Mouse (Mus musculus): ENCODE measurements around the gene Cux2. TPM values are rescaled to one million over a fixed set of nuclear protein-coding genes. Genes with fewer than 3 reads are reported as not detected.

Cux2 gene
- polyA plus RNA-seq, 1 experiment from 2014 or later, result 11.3 TPM

DNA sequence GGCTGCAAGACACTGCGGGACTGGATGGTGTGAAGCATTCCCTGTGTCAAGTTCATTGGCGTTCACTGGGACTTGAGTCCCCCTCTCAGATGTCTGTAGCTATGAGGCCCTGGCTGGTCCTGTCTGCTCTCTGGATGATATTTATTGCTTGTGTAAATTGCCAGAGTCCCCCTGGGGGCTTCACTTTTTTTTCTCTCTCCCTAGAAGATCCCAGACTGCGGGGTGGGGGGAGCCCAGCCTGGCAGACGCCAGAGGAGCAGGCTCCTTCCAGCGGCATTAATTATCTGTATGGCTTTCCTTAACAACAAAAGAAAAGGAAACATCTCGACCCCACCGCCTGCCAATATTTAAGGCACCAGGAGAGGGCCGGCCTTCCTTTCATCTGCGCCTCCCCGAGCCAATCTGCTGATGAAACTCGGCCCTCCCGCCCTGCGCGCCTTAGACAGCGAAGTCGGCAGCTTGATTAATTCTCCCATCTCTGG lies 68.2 kb downstream of the Cux2 start:
- Histone ChIP-seq H3K4me2 (ENCODE audit: low read depth, low read length, severe bottlenecking) (peak overlapping the region; percentile 3; the same call in 1 of the 2 replicates), H3K9ac (ENCODE audit: low read length) (peak overlapping the region; percentile 10; the same call in 1 of the 2 replicates), H3K9me3 (ENCODE audit: control insufficient read depth, low read length) (no peaks in the 10 kb centered on the region), H3K27ac (ENCODE audit: low read depth, low read length) (peak overlapping the region; percentile 66), H3K27me3 (ENCODE audit: control insufficient read depth, insufficient read depth, low read length) (no peaks in the 10 kb centered on the region), H3K36me3 (ENCODE audit: control insufficient read depth, insufficient read depth, low read length) (no peaks in the 10 kb centered on the region), H3K4me3 (ENCODE audit: low read depth, low read length) (no peak overlapping the region), H3K4me1 (replicated peaks; ENCODE audit: control insufficient read depth, insufficient read depth, low read length) (peaks cover 9% of the 10 kb centered on the region)
- peak; percentile 46; the same call in 1 of the 2 replicates for ATAC-seq (replicated peaks; ENCODE audit: low FRiP score)
- DNase-seq (ENCODE audit: low spot score), result peak; percentile 68
- 33% methylated on average over 16 of the region's 16 CpGs for WGBS

DNA sequence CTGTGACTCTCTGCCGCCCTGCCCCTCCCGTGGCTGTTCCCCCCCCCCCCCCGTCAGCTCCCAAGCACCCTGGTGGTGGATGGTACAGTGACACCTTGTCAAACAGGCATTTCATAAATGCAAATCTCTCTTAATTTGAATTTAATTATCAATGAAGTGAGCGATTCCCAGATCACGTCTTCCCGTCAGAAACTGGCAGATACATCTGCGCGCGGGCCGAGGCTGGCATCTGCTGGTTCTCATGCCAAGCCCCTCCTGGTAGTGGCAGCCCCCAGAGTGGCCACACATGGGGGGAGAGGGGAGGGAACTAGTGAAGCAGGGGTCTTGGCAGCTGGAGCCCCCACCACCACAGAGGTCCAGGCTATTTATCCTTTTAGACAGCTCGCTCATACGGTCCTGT lies 73.6 kb downstream of the Cux2 start:
- no peak for ATAC-seq (replicated peaks; ENCODE audit: low FRiP score)
- 93% methylated on average over 11 of the region's 12 CpGs for WGBS

DNA sequence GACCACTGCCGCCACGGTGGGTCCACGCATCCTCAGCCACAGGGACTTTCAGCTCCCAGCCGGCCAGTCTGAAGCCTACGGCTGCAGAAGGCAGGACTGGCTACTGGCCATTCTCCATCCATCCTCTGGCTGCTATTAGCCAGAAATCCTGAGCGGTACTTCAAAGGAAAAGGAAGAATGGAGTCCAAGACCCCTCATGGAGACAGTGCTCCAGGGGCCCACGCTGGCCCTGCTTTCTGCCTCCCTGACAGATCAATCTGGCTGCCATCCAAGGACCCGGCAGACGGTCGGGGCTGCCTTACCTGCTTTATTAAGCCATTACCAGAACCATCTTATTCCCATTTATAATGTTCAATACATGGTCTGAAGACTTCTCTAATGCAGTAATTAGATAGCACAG lies 76.4 kb downstream of the Cux2 start:
- Histone ChIP-seq H3K36me3 (ENCODE audit: control insufficient read depth, insufficient read depth, low read length) (no peaks in the 10 kb centered on the region), H3K27me3 (ENCODE audit: control insufficient read depth, insufficient read depth, low read length) (no peaks in the 10 kb centered on the region), H3K9me3 (ENCODE audit: control insufficient read depth, low read length) (no peaks in the 10 kb centered on the region), H3K4me1 (replicated peaks; ENCODE audit: control insufficient read depth, insufficient read depth, low read length) (peaks cover 2% of the 10 kb centered on the region; the same call in 1 of the 2 replicates), H3K4me2 (ENCODE audit: low read depth, low read length, severe bottlenecking) (no peak overlapping the region), H3K4me3 (ENCODE audit: low read depth, low read length) (no peak overlapping the region), H3K27ac (ENCODE audit: low read depth, low read length) (no peak overlapping the region), H3K9ac (ENCODE audit: low read length) (no peak overlapping the region)
- DNase-seq (ENCODE audit: low spot score) (no peak), ATAC-seq (replicated peaks; ENCODE audit: low FRiP score) (no peak)
- WGBS, result 56% methylated on average over 10 of the region's 10 CpGs

More for the DNA sequence above, 73.6 kb downstream of the Cux2 start:
- H3K36me3 ChIP-seq (ENCODE audit: control insufficient read depth, insufficient read depth, low read length), result no peaks in the 10 kb centered on the region
- H3K9ac ChIP-seq (ENCODE audit: low read length), result no peak overlapping the region
- H3K27me3 ChIP-seq (ENCODE audit: control insufficient read depth, insufficient read depth, low read length), result no peaks in the 10 kb centered on the region
- H3K27ac ChIP-seq (ENCODE audit: low read depth, low read length), result no peak overlapping the region
- H3K4me1 ChIP-seq (replicated peaks; ENCODE audit: control insufficient read depth, insufficient read depth, low read length), result peaks cover 2% of the 10 kb centered on the region
- H3K4me2 ChIP-seq (ENCODE audit: low read depth, low read length, severe bottlenecking), result no peak overlapping the region
- no peaks in the 10 kb centered on the region for H3K9me3 ChIP-seq (ENCODE audit: control insufficient read depth, low read length)
- H3K4me3 ChIP-seq (ENCODE audit: low read depth, low read length), result no peak overlapping the region
- no peak for DNase-seq (ENCODE audit: low spot score)

DNA sequence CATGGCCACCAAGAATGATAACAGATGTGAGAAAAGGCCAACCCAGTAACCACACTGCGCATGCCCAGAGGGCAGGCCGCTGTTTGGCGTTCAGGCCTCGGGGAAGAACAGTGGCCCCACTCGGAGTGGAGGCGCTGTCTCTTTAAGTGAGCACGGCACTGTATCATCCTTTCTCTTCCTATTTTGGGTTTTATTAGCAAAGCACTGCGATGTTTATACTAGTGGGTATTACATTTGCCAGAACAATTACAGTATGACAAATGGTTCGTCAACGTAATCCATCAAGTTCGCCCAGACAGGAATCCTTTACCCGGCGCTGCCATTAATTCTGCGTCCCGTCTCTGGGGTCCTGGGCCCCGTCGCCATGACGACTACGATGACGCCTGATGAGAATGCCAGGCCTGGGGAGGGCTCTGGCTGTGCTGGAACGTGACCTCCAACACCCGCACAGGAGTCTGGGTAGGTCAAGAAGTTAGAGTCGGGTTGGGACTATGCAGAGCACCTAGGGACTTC lies 77.2 kb downstream of the Cux2 start:
- H3K9me3 ChIP-seq (ENCODE audit: control insufficient read depth, low read length), result no peaks in the 10 kb centered on the region
- ATAC-seq (replicated peaks; ENCODE audit: low FRiP score) (no peak), DNase-seq (ENCODE audit: low spot score) (no peak)
- H3K27ac ChIP-seq (ENCODE audit: low read depth, low read length), result no peak overlapping the region
- no peak overlapping the region for H3K9ac ChIP-seq (ENCODE audit: low read length)
- peaks cover 2% of the 10 kb centered on the region; the same call in 1 of the 2 replicates for H3K4me1 ChIP-seq (replicated peaks; ENCODE audit: control insufficient read depth, insufficient read depth, low read length)
- H3K27me3 ChIP-seq (ENCODE audit: control insufficient read depth, insufficient read depth, low read length), result no peaks in the 10 kb centered on the region
- WGBS, result 71% methylated on average over 23 of the region's 23 CpGs
- H3K36me3 ChIP-seq (ENCODE audit: control insufficient read depth, insufficient read depth, low read length), result no peaks in the 10 kb centered on the region
- H3K4me3 ChIP-seq (ENCODE audit: low read depth, low read length), result no peak overlapping the region
- H3K4me2 ChIP-seq (ENCODE audit: low read depth, low read length, severe bottlenecking), result no peak overlapping the region

DNA sequence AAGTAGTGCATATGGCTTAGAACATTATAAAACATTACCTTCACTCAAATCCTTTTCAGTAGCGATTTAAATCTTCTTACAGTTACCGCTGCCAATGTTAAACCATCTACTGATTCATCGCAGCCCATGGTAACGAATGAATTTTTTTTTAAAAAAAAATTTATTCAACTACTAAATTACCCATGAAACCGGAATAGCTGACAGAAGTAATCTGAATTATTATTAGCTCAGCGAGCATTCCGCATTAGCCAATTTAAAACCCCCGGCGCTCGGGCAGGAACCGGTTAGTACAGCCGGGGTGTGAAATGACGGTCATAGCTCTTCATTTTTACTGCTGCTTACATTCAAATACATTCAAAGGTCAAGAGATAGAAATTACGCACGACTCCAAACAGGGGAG lies 80.9 kb downstream of the Cux2 start:
- no peak overlapping the region for H3K9ac ChIP-seq (ENCODE audit: low read length)
- 86% methylated on average over 15 of the region's 15 CpGs for WGBS
- no peaks in the 10 kb centered on the region for H3K9me3 ChIP-seq (ENCODE audit: control insufficient read depth, low read length)
- H3K4me3 ChIP-seq (ENCODE audit: low read depth, low read length), result no peak overlapping the region
- no peaks in the 10 kb centered on the region for H3K36me3 ChIP-seq (ENCODE audit: control insufficient read depth, insufficient read depth, low read length)
- DNase-seq (ENCODE audit: low spot score), result no peak
- ATAC-seq (replicated peaks; ENCODE audit: low FRiP score), result no peak
- no peak overlapping the region for H3K27ac ChIP-seq (ENCODE audit: low read depth, low read length)
- no peaks in the 10 kb centered on the region for H3K27me3 ChIP-seq (ENCODE audit: control insufficient read depth, insufficient read depth, low read length)
- no peak overlapping the region for H3K4me2 ChIP-seq (ENCODE audit: low read depth, low read length, severe bottlenecking)
- H3K4me1 ChIP-seq (replicated peaks; ENCODE audit: control insufficient read depth, insufficient read depth, low read length), result peaks cover 13% of the 10 kb centered on the region; the same call in 1 of the 2 replicates

DNA sequence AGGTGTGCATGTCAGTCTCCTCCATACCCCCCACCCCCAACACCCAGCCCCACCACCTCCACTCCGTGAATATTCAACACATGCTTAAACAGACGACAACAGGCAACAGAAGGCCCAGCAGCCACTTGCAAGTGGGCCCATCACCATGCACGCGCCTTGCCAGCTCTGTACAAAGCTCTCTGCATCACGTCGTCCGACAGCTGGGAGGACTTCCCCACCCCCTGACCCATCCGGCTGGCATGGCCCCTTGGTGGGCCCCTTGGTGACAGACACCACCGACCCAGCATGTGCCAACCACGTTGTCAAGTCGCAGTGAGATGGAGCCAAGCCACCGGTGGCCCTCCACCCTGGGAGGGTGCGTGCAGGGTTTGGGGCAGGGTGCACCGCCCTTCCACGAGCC lies 81.5 kb downstream of the Cux2 start:
- H3K4me1 ChIP-seq (replicated peaks; ENCODE audit: control insufficient read depth, insufficient read depth, low read length), result peaks cover 12% of the 10 kb centered on the region; the same call in 1 of the 2 replicates
- no peaks in the 10 kb centered on the region for H3K27me3 ChIP-seq (ENCODE audit: control insufficient read depth, insufficient read depth, low read length)
- 80% methylated on average over 15 of the region's 15 CpGs for WGBS
- H3K4me2 ChIP-seq (ENCODE audit: low read depth, low read length, severe bottlenecking), result no peak overlapping the region
- no peaks in the 10 kb centered on the region for H3K36me3 ChIP-seq (ENCODE audit: control insufficient read depth, insufficient read depth, low read length)
- H3K4me3 ChIP-seq (ENCODE audit: low read depth, low read length), result no peak overlapping the region
- H3K9me3 ChIP-seq (ENCODE audit: control insufficient read depth, low read length), result no peaks in the 10 kb centered on the region
- no peak overlapping the region for H3K27ac ChIP-seq (ENCODE audit: low read depth, low read length)
- ATAC-seq (replicated peaks; ENCODE audit: low FRiP score), result no peak
- H3K9ac ChIP-seq (ENCODE audit: low read length), result no peak overlapping the region
- DNase-seq (ENCODE audit: low spot score), result no peak

DNA sequence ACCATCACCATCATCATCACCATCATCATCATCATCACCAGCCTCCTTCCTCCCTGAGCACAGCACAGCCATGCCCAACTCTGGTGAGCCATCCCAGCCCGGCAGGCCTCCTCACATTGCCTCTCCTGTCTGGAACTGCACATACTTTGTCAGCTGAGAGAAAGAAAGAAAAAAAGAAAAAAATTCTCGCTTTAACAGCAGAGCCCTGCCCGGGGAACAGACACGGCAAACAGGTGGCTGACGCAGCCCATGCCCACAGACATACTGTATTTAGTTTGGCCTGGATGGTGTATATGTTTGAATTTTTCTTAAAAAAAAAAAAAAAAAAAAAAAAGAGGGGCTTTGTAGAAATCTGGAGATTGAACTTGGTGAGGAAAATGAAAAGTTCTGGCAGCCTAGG lies 82.4 kb downstream of the Cux2 start:
- H3K9me3 ChIP-seq (ENCODE audit: control insufficient read depth, low read length), result no peaks in the 10 kb centered on the region
- ATAC-seq (replicated peaks; ENCODE audit: low FRiP score), result no peak
- peaks cover 12% of the 10 kb centered on the region; the same call in 1 of the 2 replicates for H3K4me1 ChIP-seq (replicated peaks; ENCODE audit: control insufficient read depth, insufficient read depth, low read length)

DNA sequence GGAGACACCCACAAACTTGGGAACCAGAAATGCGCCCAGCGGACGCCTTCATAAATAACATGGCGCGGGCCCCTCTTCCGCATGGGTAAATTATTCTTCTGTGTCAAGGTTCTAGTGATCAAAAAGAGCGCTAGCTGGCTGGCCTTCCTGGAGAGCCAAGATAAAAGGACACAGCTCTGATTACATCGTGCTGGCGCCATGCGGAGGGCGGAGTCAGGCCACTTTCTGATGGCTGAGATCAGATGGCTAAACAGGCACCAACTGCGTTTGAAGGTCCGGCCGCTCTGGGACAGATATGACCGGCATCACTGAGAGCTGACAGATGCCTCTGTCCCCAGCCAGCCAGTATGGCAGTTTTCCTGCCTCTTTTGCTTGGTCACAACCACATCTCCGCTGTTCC lies 83.0 kb downstream of the Cux2 start:
- H3K27ac ChIP-seq (ENCODE audit: low read depth, low read length), result no peak overlapping the region

More for the DNA sequence above, 82.4 kb downstream of the Cux2 start:
- H3K4me3 ChIP-seq (ENCODE audit: low read depth, low read length), result no peak overlapping the region
- no peaks in the 10 kb centered on the region for H3K36me3 ChIP-seq (ENCODE audit: control insufficient read depth, insufficient read depth, low read length)
- no peaks in the 10 kb centered on the region for H3K27me3 ChIP-seq (ENCODE audit: control insufficient read depth, insufficient read depth, low read length)
- no peak overlapping the region for H3K9ac ChIP-seq (ENCODE audit: low read length)
- no peak for DNase-seq (ENCODE audit: low spot score)
- 90% methylated on average over 5 of the region's 5 CpGs for WGBS
- H3K27ac ChIP-seq (ENCODE audit: low read depth, low read length), result no peak overlapping the region
- H3K4me2 ChIP-seq (ENCODE audit: low read depth, low read length, severe bottlenecking), result no peak overlapping the region

DNA sequence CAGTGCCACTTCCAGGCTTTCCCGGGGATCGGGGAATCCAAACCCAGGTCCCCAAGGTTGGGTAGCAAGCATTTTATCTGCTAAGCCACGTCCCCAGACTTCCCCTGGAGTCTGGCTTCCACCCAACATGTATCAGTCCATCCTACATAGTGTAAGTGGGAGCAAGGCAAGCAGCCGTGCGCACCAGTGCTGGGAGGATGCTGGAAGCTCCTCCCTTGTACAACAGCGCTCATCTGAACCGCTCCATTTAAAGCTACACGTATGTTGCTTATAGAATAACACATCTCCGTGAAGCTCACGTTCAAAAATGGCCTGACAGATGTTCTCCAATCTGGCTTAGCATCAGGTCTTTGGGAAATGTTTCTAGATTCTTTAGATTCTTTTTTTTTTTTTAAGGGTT lies 86.9 kb downstream of the Cux2 start:
- WGBS, result 94% methylated on average over 10 of the region's 10 CpGs
- DNase-seq (ENCODE audit: low spot score) (no peak), ATAC-seq (replicated peaks; ENCODE audit: low FRiP score) (no peak)
- peaks cover 12% of the 10 kb centered on the region; the same call in 1 of the 2 replicates for H3K4me1 ChIP-seq (replicated peaks; ENCODE audit: control insufficient read depth, insufficient read depth, low read length)
- H3K4me3 ChIP-seq (ENCODE audit: low read depth, low read length), result no peak overlapping the region
- H3K27me3 ChIP-seq (ENCODE audit: control insufficient read depth, insufficient read depth, low read length), result no peaks in the 10 kb centered on the region
- no peak overlapping the region for H3K27ac ChIP-seq (ENCODE audit: low read depth, low read length)
- no peaks in the 10 kb centered on the region for H3K9me3 ChIP-seq (ENCODE audit: control insufficient read depth, low read length)
- no peak overlapping the region for H3K9ac ChIP-seq (ENCODE audit: low read length)
- no peak overlapping the region for H3K4me2 ChIP-seq (ENCODE audit: low read depth, low read length, severe bottlenecking)
- no peaks in the 10 kb centered on the region for H3K36me3 ChIP-seq (ENCODE audit: control insufficient read depth, insufficient read depth, low read length)

More for the DNA sequence above, 83.0 kb downstream of the Cux2 start:
- H3K27me3 ChIP-seq (ENCODE audit: control insufficient read depth, insufficient read depth, low read length), result no peaks in the 10 kb centered on the region
- WGBS, result 53% methylated on average over 16 of the region's 16 CpGs
- ATAC-seq (replicated peaks; ENCODE audit: low FRiP score) (no peak), DNase-seq (ENCODE audit: low spot score) (peak; percentile 65)
- H3K4me2 ChIP-seq (ENCODE audit: low read depth, low read length, severe bottlenecking), result no peak overlapping the region
- no peaks in the 10 kb centered on the region for H3K9me3 ChIP-seq (ENCODE audit: control insufficient read depth, low read length)
- H3K4me1 ChIP-seq (replicated peaks; ENCODE audit: control insufficient read depth, insufficient read depth, low read length), result peaks cover 12% of the 10 kb centered on the region; the same call in 1 of the 2 replicates
- H3K9ac ChIP-seq (ENCODE audit: low read length), result no peak overlapping the region
- H3K36me3 ChIP-seq (ENCODE audit: control insufficient read depth, insufficient read depth, low read length), result no peaks in the 10 kb centered on the region
- H3K4me3 ChIP-seq (ENCODE audit: low read depth, low read length), result no peak overlapping the region
